Mouse (Mus musculus): Measurements from ENCODE around the gene Arrdc2.

Arrdc2 gene

GRCm38 (mm10) chr8:70810962-70811680 lies 28.4 kb downstream of the Arrdc2 start:
- CTCF ChIA-PET, result interaction anchor here (0.7 kb wide), 1 partner anchor 21 kb away, joined by 3 read pairs; no protein-coding TSS in a partner anchor

- CTCF ChIA-PET, result interaction anchor here (0.6 to 0.9 kb wide), 2 partner anchors 8 to 264 kb away, joined by 3 read pairs; no protein-coding TSS in a partner anchor
Measured at GRCm38 (mm10) chr8:70808955-70809701, 30.4 kb downstream of the Arrdc2 start.

GRCm38 (mm10) chr8:70808239-70808638 lies 31.3 kb downstream of the Arrdc2 start, which contains the start of gene Il12rb1:
Gene Il12rb1, plus strand, starts transcription at chr8:70808449.
- CTCF ChIA-PET, result interaction anchor here (0.6 to 0.9 kb wide), 3 partner anchors 9 to 263 kb away, joined by 3 to 5 read pairs (median 3); no protein-coding TSS in a partner anchor

- CTCF ChIA-PET, result no interaction called here
Measured at GRCm38 (mm10) chr8:70807304-70807703, 32.2 kb downstream of the Arrdc2 start.

- CTCF ChIA-PET, result no interaction called here
Measured at GRCm38 (mm10) chr8:70806541-70806940, 33.0 kb downstream of the Arrdc2 start.

GRCm38 (mm10) chr8:70804481-70805206 lies 34.9 kb downstream of the Arrdc2 start, which contains the start of gene Mast3:
Gene Mast3, minus strand, starts transcription at chr8:70805054.
- CTCF ChIA-PET, result interaction anchor here (1.2 to 1.3 kb wide), 2 partner anchors 17 to 35 kb away, joined by 3 read pairs; partner anchors contain the start of gene Arrdc2

GRCm38 (mm10) chr8:70803761-70804480 lies 35.6 kb downstream of the Arrdc2 start:
- CTCF ChIA-PET, result interaction anchor here (0.5 to 1.3 kb wide), 2 partner anchors 17 to 91 kb away, joined by 3 read pairs; no protein-coding TSS in a partner anchor

GRCm38 (mm10) chr8:70802786-70803510 lies 36.6 kb downstream of the Arrdc2 start:
- CTCF ChIA-PET, result interaction anchor here (0.5 to 1.3 kb wide), 5 partner anchors 12 to 253 kb away, joined by 3 to 10 read pairs (median 3); no protein-coding TSS in a partner anchor

GRCm38 (mm10) chr8:70801830-70802229 lies 37.7 kb downstream of the Arrdc2 start:
- CTCF ChIA-PET, result no interaction called here

GRCm38 (mm10) chr8:70801156-70801555 lies 38.4 kb downstream of the Arrdc2 start:
- CTCF ChIA-PET, result interaction anchor here (0.6 kb wide), 1 partner anchor 71 kb away, joined by 4 read pairs; no protein-coding TSS in a partner anchor

- CTCF ChIA-PET, result interaction anchor here (0.6 kb wide), 1 partner anchor 72 kb away, joined by 4 read pairs; no protein-coding TSS in a partner anchor
Measured at GRCm38 (mm10) chr8:70800648-70801047, 38.9 kb downstream of the Arrdc2 start.

- CTCF ChIA-PET, result no interaction called here
Measured at GRCm38 (mm10) chr8:70798281-70798680, 41.2 kb downstream of the Arrdc2 start.

- CTCF ChIA-PET, result no interaction called here
Measured at GRCm38 (mm10) chr8:70797081-70798070, 42.1 kb downstream of the Arrdc2 start.

- CTCF ChIA-PET, result no interaction called here
Measured at GRCm38 (mm10) chr8:70796403-70797080, 43.0 kb downstream of the Arrdc2 start.

- CTCF ChIA-PET, result no interaction called here
Measured at GRCm38 (mm10) chr8:70795370-70795769, 44.1 kb downstream of the Arrdc2 start.

GRCm38 (mm10) chr8:70794215-70794614 lies 45.3 kb downstream of the Arrdc2 start:
- CTCF ChIA-PET, result interaction anchor here (0.7 kb wide), 1 partner anchor 31 kb away, joined by 3 read pairs; no protein-coding TSS in a partner anchor

- CTCF ChIA-PET, result interaction anchor here (1.2 kb wide), 1 partner anchor 18 kb away, joined by 3 read pairs; no protein-coding TSS in a partner anchor
Measured at GRCm38 (mm10) chr8:70792700-70793099, 46.8 kb downstream of the Arrdc2 start.

All from spleen, embryonic (tissue).